Mouse (Mus musculus) retina, postnatal 1 day (tissue): ENCODE results near the gene Tk1.
"Not testable (repeated sequence)": the region's sequence is repeated elsewhere in the genome, so short reads cannot be mapped to it uniquely, and the experiment has no call there.

Source experiments
- DNase-seq: peaks from one replicate; pipeline ENCODE4 v3.0.0-alpha.2; 2012

The Tk1 gene

DNA sequence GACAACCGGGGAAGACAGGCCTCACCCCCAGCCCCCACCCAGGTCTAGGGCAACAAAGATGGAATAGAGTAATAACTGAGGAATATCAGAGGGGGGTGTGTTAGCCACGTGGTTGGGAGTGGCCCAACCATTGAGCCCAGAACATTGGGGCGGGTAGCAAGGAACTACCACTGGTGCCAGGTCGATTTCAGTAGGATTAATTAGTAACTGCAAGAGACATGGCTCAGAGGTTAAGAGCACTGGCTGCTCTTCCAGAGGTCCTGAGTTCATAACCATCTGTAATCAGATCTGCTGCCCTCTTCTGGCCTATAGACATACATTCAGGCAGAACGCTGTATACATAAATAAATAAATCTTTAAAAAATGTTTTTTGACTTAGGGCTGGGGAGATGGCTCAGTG, 20.7 kb upstream of the Tk1 start:
- no peak for DNase-seq

DNA sequence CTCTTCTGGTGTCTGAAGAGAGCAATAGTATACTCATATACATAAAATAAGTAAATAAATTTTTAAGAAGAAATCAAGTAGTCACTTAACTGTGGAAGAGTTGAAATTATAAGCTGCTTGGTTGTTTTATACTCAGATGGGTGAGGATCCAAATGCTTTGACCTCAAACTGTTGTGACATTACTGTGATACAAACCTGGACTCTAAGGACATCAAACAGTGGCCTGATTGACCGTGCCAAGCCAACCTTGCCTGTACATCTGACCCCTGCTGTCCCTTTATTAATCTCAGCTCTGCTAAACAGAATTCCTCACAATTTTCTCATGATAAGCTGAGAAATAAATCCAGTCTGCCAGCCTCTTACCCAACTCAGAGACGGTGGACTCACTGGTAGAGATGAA, 19.8 kb upstream of the Tk1 start:
- no peak for DNase-seq

DNA sequence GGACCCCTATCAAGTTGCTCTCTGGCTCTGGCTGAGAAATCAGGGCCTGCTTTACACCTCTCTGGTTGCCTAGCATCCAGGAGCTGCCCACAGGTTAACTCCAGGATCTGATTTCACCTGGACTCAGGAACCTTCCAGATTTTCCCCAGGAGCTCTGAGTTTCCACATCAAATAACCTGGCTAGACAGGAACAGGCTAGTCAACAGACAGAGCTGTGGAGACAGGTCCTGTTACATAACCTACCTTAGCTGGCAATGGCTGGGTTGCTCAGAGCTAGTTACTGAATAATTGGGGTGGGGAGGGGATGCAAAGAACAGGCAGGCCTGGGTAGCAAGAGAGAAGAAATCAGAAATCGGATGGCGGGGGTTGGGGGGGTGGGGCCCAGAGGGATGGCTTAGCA, 19.1 kb upstream of the Tk1 start:
- DNase-seq: no peak

DNA sequence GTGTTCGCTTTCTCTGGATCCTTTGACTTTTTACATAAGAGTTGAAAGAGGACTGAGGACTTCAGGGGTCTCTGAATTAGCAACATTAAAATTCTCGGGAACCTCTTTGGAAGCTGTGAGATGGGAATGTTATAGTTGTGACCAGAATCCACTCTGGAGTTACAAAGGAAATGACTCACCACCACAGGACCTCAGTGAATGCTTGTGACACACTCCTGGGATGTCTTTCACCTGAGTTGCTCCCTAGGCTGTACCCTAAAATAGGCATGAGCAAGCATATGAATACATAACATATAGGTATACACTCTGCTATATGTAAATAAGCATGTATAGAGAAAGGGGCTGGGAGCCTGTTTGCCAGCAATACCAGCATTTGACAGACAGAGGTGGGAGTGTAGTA, 17.5 kb upstream of the Tk1 start:
- no peak for DNase-seq

DNA sequence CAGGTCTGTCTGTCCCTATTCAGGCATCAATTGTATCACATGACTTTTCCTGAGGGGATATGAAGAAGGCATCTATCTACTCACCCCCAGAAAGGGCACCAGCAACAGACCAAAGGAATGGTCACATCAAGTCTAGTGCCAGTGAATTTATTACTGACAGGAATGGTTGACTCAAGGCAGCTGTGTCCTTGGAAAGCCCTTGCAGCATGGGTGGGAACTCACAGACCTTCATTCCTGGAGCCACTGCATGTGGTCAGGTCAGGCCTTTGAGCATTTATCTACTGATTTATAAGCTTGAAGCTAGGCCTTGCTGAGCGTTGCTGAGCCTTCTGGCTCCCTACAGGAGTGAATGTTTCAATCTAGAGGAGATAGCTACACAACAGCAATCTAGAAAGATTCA, 15.0 kb upstream of the Tk1 start:
- DNase-seq: no peak

DNA sequence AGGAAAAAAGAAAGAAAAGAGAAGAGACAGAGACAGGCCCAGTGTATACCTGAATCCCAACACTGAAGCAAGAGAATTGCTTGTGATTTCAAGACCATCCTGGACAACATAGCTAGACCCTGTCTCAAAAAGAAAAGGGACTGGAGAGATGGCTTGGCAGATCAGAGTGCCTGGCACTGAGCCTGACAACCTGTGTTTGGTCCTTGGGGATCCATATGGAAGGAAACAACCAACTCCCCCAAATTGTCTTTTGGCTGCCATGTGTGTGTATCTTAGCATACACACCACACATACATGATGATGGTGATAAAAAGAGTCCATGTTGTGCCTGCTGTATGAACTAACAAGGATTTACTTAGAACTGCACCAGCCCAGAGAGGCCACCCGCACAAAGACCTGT, 13.1 kb upstream of the Tk1 start:
- no peak for DNase-seq

DNA sequence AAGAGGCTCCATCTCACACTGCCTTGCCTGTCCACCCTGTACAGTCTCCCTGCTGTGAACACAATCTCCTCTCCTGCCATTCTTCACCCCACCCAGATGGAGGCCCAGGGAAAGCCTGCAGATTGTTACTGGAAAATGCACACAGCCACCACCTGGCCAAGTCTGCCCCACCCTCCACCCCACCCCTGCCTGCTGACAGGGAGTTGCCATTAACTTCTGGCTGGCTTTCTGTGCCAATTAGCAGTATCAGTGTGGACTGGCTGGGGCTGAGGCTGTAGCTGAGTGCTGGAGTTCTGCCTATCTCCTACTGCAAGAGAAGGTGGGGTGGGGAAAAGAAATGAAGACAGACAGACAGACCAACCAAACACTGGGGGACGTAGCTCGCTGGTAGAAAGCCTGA, 12.7 kb upstream of the Tk1 start:
- no peak for DNase-seq

DNA sequence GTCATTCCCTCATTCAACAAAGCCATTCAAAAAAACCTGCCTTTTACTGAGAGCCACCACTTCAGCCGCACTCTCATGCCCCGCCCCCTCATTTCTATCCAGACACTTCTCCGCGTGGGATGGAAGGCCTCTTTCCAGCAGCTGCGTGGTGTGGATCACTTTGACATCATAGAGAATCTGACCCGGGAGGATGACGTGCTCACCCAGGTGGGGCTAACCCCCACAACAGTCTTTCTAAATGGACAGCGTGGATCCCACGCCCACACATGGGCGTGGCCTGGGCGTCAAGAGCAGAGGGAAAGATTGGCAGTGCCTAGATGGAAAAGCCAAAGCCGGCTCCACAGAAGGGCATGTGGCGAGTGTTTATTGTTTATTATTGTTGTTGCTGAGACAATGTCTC, 10.4 kb upstream of the Tk1 start:
- DNase-seq: peak; percentile 62

DNA sequence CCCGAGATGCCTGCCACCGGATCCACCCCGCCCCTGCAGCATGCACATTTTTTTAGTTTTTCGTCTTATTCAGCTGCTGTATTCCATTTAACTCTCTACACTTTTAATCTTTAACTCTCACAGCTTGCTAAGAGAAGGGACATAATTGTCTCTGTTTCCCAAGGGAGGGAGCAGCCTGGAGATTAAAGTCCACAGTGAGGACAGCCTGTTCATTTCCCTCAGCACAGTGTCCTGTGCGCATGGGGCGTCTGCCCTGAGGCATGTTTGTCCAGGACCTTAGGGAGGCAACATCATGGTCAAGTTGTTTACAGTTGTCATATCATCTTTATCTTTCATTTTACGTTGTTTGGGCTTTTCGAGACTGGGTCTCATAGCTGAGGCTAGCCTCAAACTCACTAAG, 8.2 kb upstream of the Tk1 start:
- DNase-seq: no peak

DNA sequence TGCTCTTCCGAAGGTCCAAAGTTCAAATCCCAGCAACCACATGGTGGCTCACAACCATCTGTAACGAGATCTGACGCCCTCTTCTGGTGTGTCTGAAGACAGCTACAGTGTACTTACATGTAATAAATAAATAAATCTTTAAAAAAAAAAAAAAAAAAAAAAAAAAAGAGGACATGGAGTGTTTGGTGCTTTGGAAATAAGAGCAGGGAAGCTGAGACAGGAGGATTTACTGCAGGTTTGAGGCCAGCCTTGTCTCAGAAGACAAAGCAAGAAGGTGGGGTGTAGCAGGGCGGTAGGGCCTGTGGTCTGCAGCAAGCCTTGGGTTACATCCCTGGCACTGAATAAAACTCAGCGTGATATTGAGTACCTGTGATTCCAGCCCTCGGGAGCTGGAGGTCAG, 7.6 kb upstream of the Tk1 start:
- DNase-seq: not testable (repeated sequence)

DNA sequence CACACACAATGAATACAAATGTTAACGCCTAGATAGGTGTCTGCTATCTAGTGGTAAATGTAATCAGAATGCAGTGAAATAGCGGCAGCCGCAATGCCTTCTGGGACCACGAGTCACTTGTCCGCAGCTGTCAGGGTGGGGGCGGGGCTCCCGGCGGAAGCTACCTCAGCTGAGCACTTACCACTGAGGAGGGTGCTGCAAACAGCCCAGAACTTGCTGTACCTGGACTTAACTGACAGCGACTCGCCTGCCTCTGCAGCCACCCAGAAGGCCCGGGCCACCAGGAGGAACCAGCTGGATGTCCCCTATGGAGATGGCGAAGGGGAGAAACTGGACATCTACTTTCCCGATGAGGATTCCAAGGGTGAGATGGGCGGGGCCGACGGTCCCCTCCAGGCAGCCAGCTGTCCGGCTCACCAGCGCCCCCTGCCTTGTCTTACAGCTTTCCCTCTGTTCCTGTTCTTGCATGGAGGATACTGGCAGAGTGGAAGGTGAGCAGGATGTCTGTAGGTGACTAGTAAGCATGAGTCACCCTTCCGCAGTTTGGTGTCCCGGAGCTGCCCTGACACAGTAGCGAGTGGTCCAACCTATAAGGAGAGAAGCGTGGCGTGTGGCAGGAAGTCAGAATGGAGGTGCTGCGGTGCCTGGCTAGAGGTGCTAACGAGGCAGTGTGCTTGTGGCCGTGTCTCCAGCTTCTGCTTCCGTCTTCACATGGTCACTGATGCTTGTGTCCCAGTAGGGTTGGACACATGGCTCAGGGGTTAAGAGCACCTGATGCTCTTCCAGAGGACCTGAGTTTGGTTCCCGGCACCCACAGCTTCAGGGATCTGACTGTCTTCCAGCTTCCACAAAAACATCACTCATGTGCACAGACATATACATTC, 6.4 kb upstream of the Tk1 start:
- DNase-seq: peak; percentile 87

DNA sequence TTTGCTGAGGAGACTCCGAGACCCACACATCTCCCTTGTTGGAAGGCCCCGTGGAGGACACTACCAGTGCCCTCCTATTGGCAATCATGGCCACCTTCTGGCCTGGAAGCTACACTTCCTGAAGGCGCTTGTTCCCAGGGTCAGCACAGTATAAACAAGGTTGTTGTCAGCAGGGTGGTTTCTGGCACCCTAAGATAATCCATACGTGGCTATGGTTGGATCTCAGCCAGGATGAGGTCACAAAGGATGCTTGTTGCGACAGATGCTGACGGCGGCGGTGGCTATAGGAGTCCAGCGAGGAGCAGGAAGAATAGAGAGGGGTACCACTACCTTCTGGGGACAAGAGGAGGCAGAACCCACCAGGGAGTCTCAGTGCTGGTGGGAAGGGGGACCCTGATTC, 4.5 kb upstream of the Tk1 start:
- peak; percentile 35 for DNase-seq

DNA sequence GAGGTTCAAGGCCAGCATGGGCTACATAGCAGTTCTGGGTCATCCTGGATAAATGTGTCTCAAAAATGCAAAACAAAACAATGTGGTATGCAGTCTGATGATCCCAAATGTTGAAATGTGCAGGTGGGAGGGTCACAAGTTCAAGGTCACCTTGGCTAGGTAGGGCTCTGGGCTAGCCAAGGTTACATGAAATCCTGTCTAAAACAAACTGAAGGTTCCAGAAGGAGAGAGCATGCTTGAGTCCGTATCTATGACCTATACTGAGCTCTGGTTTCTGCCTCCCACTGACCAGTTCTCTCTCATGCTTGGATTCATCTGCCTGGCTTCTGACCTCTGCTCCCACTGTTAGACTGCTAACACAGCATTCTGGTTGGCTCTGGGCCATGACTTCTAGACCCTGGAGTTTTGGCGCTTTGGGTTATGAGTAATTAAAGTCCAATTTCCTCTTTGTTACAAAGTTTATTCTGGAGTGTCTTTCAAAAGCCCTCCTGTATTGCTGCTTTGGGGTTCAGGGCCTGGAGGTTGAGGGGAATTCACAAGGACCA, 3.9 kb upstream of the Tk1 start:
- DNase-seq: no peak

DNA sequence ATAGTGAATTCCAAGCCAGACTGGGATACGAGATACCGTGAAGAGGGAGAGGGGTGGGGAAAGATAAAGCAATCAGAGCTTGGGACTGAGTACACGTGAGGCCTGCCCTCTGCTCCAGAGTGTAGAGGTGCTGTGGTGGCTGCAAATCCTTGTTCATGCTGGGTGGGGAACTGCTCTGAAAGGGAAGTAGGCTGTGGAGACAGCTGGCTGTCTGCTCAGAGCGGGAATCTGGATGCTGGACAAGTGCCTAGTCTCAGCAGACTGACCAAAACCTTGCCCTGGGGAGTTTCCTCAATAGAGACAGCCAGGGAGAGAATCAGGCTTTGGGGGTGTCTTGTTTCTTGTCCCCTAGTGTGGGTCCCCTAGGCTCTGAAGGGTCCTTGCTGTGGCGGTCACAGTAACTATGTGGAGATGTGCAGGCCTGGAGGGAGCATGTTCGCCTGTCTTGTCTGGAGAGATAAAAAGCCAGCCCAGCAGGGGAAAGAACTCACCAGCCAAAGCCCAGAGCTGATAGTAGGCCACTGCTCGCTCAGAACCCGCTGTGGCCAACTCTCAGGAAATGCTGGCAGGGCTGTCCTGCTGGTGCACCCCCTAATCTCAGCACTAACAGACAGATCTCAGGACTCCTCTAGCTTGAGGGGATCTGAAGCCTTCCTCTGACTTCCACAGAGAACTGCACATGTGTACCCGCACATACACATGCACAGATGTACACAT, 3.2 kb upstream of the Tk1 start:
- DNase-seq: no peak

DNA sequence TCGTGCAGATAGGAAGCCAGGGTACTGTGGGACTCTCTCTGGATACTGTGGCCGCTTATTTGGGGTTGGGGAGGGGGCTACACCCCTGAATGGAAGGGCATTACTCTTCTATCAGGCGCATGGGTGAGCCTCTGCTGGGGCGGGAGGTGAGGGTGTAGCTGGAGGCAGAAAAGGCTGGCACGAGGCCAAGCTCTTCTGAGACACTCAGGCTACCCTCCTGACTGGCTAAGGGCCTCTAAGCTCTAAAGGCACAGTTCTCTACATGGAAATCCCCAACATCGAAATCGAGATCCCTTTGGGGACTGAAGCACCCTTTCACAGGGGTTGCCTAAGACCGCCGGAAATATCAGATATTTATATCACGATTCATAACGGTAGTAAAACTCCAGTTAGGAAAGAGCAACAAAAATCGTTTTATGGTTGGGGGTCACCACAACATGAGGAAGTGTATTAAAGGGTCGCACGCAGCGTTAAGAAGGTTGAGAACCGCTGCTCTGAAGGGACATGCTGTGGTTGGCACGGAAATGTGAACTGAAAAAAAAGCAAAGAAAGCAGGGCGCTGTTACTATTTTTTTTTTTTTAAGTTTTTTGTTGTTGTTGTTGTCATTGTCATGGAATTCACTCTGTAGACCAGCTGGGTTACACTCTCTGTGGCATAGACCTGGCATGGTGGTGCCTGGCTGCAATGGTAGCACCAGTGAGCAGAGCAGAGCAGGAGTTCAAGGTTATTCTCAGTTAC, 2.4 kb upstream of the Tk1 start:
- peak; percentile 49 for DNase-seq

DNA sequence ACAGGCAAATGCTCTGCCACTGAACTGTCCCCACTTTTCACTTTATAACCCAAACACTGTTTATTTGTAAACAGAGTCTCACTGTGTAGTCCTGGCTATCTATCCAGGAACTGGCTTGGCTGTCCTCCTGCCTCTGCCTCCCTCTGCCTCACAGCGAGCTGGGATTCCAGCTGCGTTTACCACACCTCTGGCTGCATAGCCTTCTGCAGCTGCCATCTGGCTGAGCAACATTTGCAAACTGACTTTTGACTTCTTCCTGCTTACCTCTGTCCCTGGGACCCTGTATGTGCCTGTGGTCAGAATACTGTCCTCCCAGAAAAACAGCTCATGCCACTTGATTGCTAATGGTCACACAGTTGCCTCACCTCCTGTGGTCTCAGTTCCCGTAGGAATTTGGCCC, 1.5 kb upstream of the Tk1 start:
- DNase-seq: no peak

DNA sequence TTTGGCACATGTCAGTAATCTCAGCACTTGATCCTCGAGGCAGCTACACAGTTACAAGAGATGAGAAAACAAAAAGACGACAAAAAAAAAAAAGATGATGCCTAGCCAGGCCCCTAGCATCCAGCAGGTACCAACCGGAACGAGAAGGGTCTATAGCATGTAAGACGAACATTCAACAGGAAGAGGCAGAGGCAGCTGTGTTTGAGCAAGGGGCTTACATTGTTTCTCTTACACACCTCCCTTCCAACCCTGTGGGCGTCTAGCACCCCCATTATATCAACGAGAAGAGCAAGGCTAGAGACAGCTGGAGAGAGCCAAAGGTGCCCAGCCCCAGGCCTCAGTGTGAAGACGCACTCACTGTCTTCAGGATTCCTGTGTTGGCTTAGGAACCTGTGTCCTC, 1.0 kb upstream of the Tk1 start:
- no peak for DNase-seq

DNA sequence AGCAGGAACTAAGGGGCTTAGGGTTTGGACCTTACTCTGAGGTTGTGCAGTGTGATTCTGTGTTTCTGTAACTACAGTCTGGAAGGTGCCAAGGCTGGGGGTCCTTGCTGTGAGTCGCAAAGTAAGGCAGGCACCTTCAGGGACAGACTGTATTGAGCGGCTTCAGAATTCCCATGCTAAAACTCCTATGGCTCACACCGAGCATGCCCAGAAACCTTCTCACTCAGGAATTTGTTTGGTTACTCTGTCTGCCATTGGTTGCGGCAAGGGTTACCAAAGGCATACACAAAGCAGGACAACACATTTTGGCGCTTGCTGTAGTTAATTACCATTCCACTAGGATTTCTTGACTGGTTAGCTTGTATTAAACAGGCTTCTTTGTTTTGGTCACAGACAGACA, 272 bp upstream of the Tk1 start:
- peak; percentile 52 for DNase-seq

DNA sequence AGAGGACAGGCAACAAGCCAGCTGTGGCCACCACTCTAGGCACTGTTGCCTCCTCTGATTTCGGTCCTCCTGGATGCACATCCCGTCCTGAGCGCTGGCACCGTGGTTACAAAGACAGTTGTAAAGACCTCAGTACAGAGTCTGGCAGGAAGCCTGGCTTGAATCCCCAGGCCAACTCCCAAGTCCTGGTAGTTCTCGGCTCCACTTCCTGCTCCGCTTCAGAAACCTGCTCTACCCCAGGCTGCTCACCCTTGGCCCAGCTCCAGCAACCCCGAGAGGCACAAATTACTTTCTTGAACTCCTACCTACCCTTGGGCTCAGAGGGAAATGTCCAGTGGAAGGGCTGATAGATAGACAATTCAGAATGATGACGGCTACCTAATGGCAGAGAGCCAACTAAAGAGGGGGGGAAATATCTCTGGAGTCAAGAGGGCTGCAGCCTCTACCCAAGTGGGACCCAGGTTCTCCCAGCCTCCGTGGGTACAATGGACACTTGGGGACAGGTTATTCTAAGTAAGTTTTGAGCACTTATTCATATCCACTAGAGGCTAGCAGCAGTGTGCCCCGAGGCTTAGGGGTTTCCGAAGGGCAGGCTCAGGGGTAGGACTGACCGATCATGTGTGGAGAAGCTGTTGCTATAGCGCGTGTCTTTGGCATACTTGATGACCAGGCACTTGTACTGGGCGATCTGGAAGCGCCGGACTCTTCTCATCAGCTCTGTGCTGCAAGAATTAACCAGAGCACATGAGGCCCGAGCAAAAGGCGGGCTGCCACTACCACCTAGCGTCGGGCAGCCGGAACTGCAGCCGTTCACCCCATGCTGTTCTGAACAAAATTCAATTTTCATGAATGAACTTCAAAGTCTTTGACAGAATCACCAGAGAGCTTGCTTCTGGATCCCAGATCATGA, 1.6 kb downstream of the Tk1 start:
- peak; percentile 88 for DNase-seq

DNA sequence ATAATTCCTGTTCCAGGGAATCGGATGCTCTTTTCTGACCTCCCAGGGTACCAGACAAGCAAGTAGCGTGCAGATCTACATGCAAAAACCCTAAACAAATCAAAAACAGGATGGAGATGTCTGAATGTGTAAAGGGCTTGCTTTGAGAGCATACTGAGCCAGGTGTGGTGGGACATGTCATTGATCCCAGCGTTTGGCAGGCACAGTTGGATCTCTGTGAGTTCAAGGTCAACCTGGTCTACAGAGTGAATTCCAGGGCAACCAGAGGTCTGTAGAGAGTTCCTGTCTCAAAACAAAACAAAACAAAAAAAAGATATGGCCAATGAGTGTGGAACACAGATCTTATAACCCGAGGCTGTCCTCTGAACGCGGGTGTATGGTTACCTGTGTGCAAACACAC, 2.5 kb downstream of the Tk1 start:
- DNase-seq: no peak

DNA sequence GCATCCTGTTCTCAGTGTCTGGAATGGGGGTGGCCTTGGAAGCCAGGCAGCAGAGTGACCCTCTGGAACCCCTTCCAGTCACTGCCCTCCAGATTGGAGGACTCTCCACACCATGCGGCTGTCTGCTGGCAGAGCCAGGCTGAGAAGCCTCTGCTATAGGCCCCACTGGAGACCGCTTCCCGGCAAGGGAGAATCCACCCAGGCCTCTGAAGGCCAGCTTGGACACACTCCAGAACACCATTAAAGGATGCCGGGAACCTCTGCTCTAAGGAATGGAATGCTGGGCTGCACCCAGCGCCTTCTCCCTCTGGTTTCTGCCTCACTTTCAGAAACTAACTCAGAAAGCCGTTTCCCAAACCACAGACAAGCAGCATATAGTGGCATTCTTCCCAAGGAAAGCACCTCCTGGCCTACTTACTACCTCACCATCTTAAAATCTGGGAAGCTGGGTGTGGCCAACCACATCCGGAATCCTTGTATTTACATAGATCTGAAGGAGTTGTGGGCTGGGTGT, 3.1 kb downstream of the Tk1 start:
- no peak for DNase-seq

DNA sequence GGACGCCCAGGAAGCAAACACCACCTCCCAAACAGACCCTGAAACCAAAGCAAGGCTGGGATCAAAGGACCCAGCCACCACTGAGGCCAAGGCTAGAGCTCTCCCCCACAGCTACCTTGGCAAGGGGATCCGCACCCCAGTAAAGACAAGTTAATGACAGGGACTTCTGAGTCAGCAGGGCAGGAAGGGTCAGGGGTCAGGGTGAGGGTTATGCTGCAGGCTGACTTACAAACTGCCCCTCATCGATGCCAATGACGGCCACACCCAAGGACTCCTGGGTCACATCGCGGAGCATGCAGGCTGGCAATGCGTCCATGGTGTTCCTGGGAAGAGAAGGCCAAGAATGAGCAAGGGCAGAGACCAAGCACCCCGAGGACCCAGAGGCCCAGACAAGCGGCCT, 4.0 kb downstream of the Tk1 start:
- no peak for DNase-seq
